ENCODE assay signal across 13 mouse cellular contexts in the genomic region with DNA sequence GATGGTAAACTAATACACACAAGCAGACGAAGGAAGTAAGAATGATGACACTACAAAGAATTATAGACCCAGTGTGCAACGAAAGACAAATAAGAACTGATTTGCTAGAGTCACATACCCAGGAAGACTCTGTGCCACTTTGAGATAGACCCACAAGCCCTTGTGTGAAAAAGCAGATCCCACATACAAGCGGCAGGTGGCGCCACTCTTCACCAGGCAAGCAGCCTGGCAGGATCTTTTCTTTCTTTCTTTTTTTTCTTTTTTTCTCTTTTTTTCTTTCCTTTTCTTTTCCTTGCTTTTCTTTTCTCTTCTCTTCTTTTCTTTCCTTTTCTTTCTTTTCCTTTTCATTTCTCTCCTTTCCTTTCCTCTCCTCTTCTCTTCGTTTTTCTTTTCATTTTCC. TPM values are rescaled to one million over a fixed set of nuclear protein-coding genes. Genes with fewer than 3 reads are reported as not detected.
DNase-seq lines count a peak whose midpoint lies in the region; ATAC-seq and TF ChIP-seq lines count a peak whose summit lies in the region.
"Had no signal": no experiment of that assay in that cellular context is flagged by ENCODE, and none has a peak within 500 bp of the region (broad histone marks: within the 10 kb centered on the region; RNA-seq: fewer than 3 reads in every experiment).

No protein-coding gene starts in this region.

- no peaks in the 10 kb centered on the region for H3K9me3 ChIP-seq in intestine, postnatal 0 days (ENCODE audit: control insufficient read depth)
- H3K9me3 ChIP-seq in intestine, embryonic 15.5 days = no peaks in the 10 kb centered on the region
- H3K9me3 ChIP-seq in stomach, postnatal 0 days (ENCODE audit: control insufficient read depth, low read length) = no peaks in the 10 kb centered on the region
- H3K9me3 ChIP-seq: limb, embryonic 15.5 days had no signal

- H3K27me3 ChIP-seq in intestine, postnatal 0 days (replicated peaks; ENCODE audit: control insufficient read depth, insufficient read depth, low read length) = no peaks in the 10 kb centered on the region
- H3K27me3 ChIP-seq in intestine, embryonic 15.5 days (replicated peaks) = no peaks in the 10 kb centered on the region
- H3K27me3 ChIP-seq in stomach, postnatal 0 days (ENCODE audit: control insufficient read depth, insufficient read depth, low read length) = no peaks in the 10 kb centered on the region
- H3K27me3 ChIP-seq: limb, embryonic 15.5 days had no signal

- H3K4me2 ChIP-seq in intestine, postnatal 0 days (replicated peaks; ENCODE audit: low read depth) = no peak overlapping the region
- no peak overlapping the region for H3K4me2 ChIP-seq in intestine, embryonic 15.5 days (replicated peaks)
- H3K4me2 ChIP-seq in stomach, postnatal 0 days (replicated peaks; ENCODE audit: low read depth) = no peak overlapping the region
- H3K4me2 ChIP-seq: limb, embryonic 15.5 days had no signal

- TF ChIP-seq CTCF in intestine, postnatal 0 days (IDR thresholded peaks at IDR 0.05; ENCODE audit: low read depth) = peak; percentile 46
- peak; percentile 35 for TF ChIP-seq CTCF in bone marrow, adult 2 months (IDR thresholded peaks at IDR 0.05; ENCODE audit: control insufficient read depth, insufficient read depth, low read length)
- peak; percentile 59 for TF ChIP-seq CTCF in stomach, postnatal 0 days (IDR thresholded peaks at IDR 0.05; ENCODE audit: low read depth)

- H3K4me1 ChIP-seq in intestine, postnatal 0 days (replicated peaks; ENCODE audit: control insufficient read depth, insufficient read depth, low read length) = no peaks in the 10 kb centered on the region
- H3K4me1 ChIP-seq in intestine, embryonic 15.5 days (replicated peaks) = no peaks in the 10 kb centered on the region
- no peaks in the 10 kb centered on the region for H3K4me1 ChIP-seq in bone marrow, adult 2 months (ENCODE audit: control insufficient read depth, insufficient read depth, low read length)
- no peaks in the 10 kb centered on the region for H3K4me1 ChIP-seq in stomach, postnatal 0 days (replicated peaks; ENCODE audit: control insufficient read depth, insufficient read depth)
- H3K4me1 ChIP-seq: limb, embryonic 15.5 days had no signal

- H3K4me3 ChIP-seq in intestine, postnatal 0 days (ENCODE audit: low read depth, low read length) = no peak overlapping the region
- no peak overlapping the region for H3K4me3 ChIP-seq in intestine, embryonic 15.5 days (replicated peaks)
- H3K4me3 ChIP-seq in bone marrow, adult 2 months (replicated peaks; ENCODE audit: control insufficient read depth, low read depth, low read length) = no peak overlapping the region
- no peak overlapping the region for H3K4me3 ChIP-seq in stomach, postnatal 0 days (ENCODE audit: low read depth, low read length)
- H3K4me3 ChIP-seq: limb, embryonic 15.5 days had no signal

- no peak for ATAC-seq in intestine, postnatal 0 days
- no peak for ATAC-seq in intestine, embryonic 15.5 days
- ATAC-seq in stomach, postnatal 0 days (ENCODE audit: low FRiP score, low TSS enrichment) = no peak
- ATAC-seq in monocyte, adult 5-6 weeks (replicated peaks; ENCODE audit: insufficient number of reproducible peaks, low FRiP score, low TSS enrichment, poor library complexity, severe bottlenecking) = no peak
- no peak for ATAC-seq in megakaryocyte, adult 5-6 weeks (ENCODE audit: poor library complexity, severe bottlenecking)

- DNase-seq in lung, postnatal 36 days = peak; percentile 21
- DNase-seq in lung, postnatal 10 days = no peak
- DNase-seq in stomach, postnatal 0 days (ENCODE audit: low spot score) = peak; percentile 34

- no peak overlapping the region for H3K9ac ChIP-seq in intestine, postnatal 0 days (ENCODE audit: low read depth, low read length)
- no peak overlapping the region for H3K9ac ChIP-seq in intestine, embryonic 15.5 days
- H3K9ac ChIP-seq in stomach, postnatal 0 days (ENCODE audit: low read length) = no peak overlapping the region
- H3K9ac ChIP-seq: limb, embryonic 15.5 days had no signal

- TF ChIP-seq EP300 in stomach, postnatal 0 days (optimal IDR thresholded peaks at IDR 0.05) = no peak

- 40% methylated on average over 5 of the region's 5 CpGs for WGBS in intestine, postnatal 0 days
- 47% methylated on average over 5 of the region's 5 CpGs for WGBS in intestine, embryonic 15.5 days
- 41% methylated on average over 5 of the region's 5 CpGs for WGBS in bone marrow, adult 2 months
- 44% methylated on average over 5 of the region's 5 CpGs for WGBS in stomach, postnatal 0 days

- H3K27ac ChIP-seq in intestine, postnatal 0 days (ENCODE audit: low read depth, low read length) = no peak overlapping the region
- H3K27ac ChIP-seq in intestine, embryonic 15.5 days = no peak overlapping the region
- no peak overlapping the region for H3K27ac ChIP-seq in bone marrow, adult 2 months (ENCODE audit: control insufficient read depth, insufficient read depth, low read depth, low read length, poor library complexity)
- H3K27ac ChIP-seq in stomach, postnatal 0 days (replicated peaks) = no peak overlapping the region
- H3K27ac ChIP-seq: limb, embryonic 15.5 days had no signal

- no peak for TF ChIP-seq POLR2A in bone marrow, adult 2 months (IDR thresholded peaks at IDR 0.05; ENCODE audit: borderline replicate concordance, control insufficient read depth, low read depth, low read length)

- H3K36me3 ChIP-seq in intestine, postnatal 0 days (ENCODE audit: control insufficient read depth, insufficient read depth) = no peaks in the 10 kb centered on the region
- no peaks in the 10 kb centered on the region for H3K36me3 ChIP-seq in intestine, embryonic 15.5 days
- no peaks in the 10 kb centered on the region for H3K36me3 ChIP-seq in stomach, postnatal 0 days (ENCODE audit: control insufficient read depth, insufficient read depth, low read length)
- H3K36me3 ChIP-seq: limb, embryonic 15.5 days had no signal

RNA-seq across cellular contexts. Expression of gene Crnn, which starts 32.9 kb away (rescaled TPM):
- polyA plus RNA-seq in intestine, postnatal 0 days (2015; fragmentation: Nextera tagmentation; extraction: Ambion mirVana) = not detected in 2 replicates
- polyA plus RNA-seq in intestine, embryonic 15.5 days (2015; fragmentation: Nextera tagmentation; extraction: Ambion mirVana) = not detected in 2 replicates
- polyA plus RNA-seq in bone marrow, adult 2 months (2011; ENCODE audit: insufficient read depth, insufficient read length, low replicate concordance, missing spikeins) = not detected in 2 replicates
- 3.3 and 3.7 TPM in 2 replicates for polyA plus RNA-seq in stomach, postnatal 0 days (2015; fragmentation: Nextera tagmentation; extraction: Ambion mirVana)
- not detected in 3 replicates for total RNA-seq in monocyte, adult 5-6 weeks (2017)
- not detected in 2 replicates for total RNA-seq in megakaryocyte, adult 5-6 weeks (2015)
- not detected in 2 replicates for total RNA-seq in megakaryocyte, adult 5-6 weeks (2017)
- total RNA-seq: common myeloid progenitor, adult 5-6 weeks had no signal
- polyA plus RNA-seq: frontal cortex, adult 2 months; heart, embryonic 14.5 days had no signal

RNA-seq across cellular contexts. Expression of gene Gm4858, which starts 43.0 kb away (rescaled TPM):
- not detected in 2 replicates for polyA plus RNA-seq in intestine, postnatal 0 days (2015; fragmentation: Nextera tagmentation; extraction: Ambion mirVana)
- not detected in 2 replicates for polyA plus RNA-seq in intestine, embryonic 15.5 days (2015; fragmentation: Nextera tagmentation; extraction: Ambion mirVana)
- polyA plus RNA-seq in bone marrow, adult 2 months (2011; ENCODE audit: insufficient read depth, insufficient read length, low replicate concordance, missing spikeins) = not detected in 2 replicates
- polyA plus RNA-seq in stomach, postnatal 0 days (2015; fragmentation: Nextera tagmentation; extraction: Ambion mirVana) = 0.05 and 0.08 TPM in 2 replicates
- total RNA-seq in monocyte, adult 5-6 weeks (2017) = 0.19 TPM in 1 of 3 replicates, not detected in the others
- total RNA-seq in megakaryocyte, adult 5-6 weeks (2015) = not detected in 2 replicates
- not detected in 2 replicates for total RNA-seq in megakaryocyte, adult 5-6 weeks (2017)
- total RNA-seq: common myeloid progenitor, adult 5-6 weeks had no signal
- polyA plus RNA-seq: frontal cortex, adult 2 months; heart, embryonic 14.5 days; limb, embryonic 15.5 days; stomach, embryonic 16.5 days had no signal
